ENCODE assay signal across 18 mouse cellular contexts in genomic region chr11:32126311-32126698, GRCm38 (mm10).
DNase-seq lines count a peak whose midpoint lies in the region; ATAC-seq lines count a peak whose summit lies in the region.
"Had no signal": no experiment of that assay in that cellular context is flagged by ENCODE, and none has a peak within 500 bp of the region (broad histone marks: within the 10 kb centered on the region; RNA-seq: fewer than 3 reads in every experiment).

No protein-coding gene starts in this region.

- no peaks in the 10 kb centered on the region for H3K36me3 ChIP-seq in neural tube, embryonic 15.5 days
- H3K36me3 ChIP-seq in limb, embryonic 12.5 days = no peaks in the 10 kb centered on the region
- H3K36me3 ChIP-seq: embryonic facial prominence, embryonic 12.5 days; heart, embryonic 13.5 days; hindbrain, embryonic 12.5 days; liver, embryonic 15.5 days; neural tube, embryonic 13.5 days had no signal

- H3K27me3 ChIP-seq in neural tube, embryonic 15.5 days (replicated peaks) = no peaks in the 10 kb centered on the region
- no peaks in the 10 kb centered on the region for H3K27me3 ChIP-seq in limb, embryonic 12.5 days
- H3K27me3 ChIP-seq: embryonic facial prominence, embryonic 12.5 days; hindbrain, embryonic 12.5 days; liver, embryonic 15.5 days; neural tube, embryonic 13.5 days had no signal

- 0 out of 2 replicates have a peak overlapping the region, but pooled peaks have one; percentile 1 for H3K27ac ChIP-seq in neural tube, embryonic 15.5 days (replicated peaks)
- peak overlapping the region; percentile 23; the same call in 1 of the 2 replicates for H3K27ac ChIP-seq in limb, embryonic 12.5 days
- H3K27ac ChIP-seq: embryonic facial prominence, embryonic 12.5 days; heart, embryonic 13.5 days; liver, embryonic 15.5 days had no signal

- H3K4me2 ChIP-seq in neural tube, embryonic 15.5 days = no peak overlapping the region
- H3K4me2 ChIP-seq in limb, embryonic 12.5 days = 0 out of 2 replicates have a peak overlapping the region, but pooled peaks have one; percentile 0
- H3K4me2 ChIP-seq: embryonic facial prominence, embryonic 12.5 days; heart, embryonic 13.5 days; hindbrain, embryonic 12.5 days; liver, embryonic 15.5 days; neural tube, embryonic 13.5 days had no signal

- ATAC-seq in neural tube, embryonic 15.5 days (ENCODE audit: low FRiP score) = no peak
- no peak for ATAC-seq in limb, embryonic 12.5 days (ENCODE audit: insufficient number of reproducible peaks, insufficient read depth, low FRiP score, low TSS enrichment, low read depth)
- peak; percentile 6; the same call in 1 of the 2 replicates for ATAC-seq in neutrophil, adult 5-6 weeks (ENCODE audit: extremely low read depth, insufficient number of reproducible peaks, low FRiP score, poor library complexity, severe bottlenecking)
- no peak for ATAC-seq in granulocyte monocyte progenitor cell, adult 5-6 weeks (replicated peaks; ENCODE audit: poor library complexity, severe bottlenecking)

- no peak overlapping the region for H3K9ac ChIP-seq in neural tube, embryonic 15.5 days (replicated peaks)
- no peak overlapping the region for H3K9ac ChIP-seq in limb, embryonic 12.5 days (replicated peaks)
- H3K9ac ChIP-seq: embryonic facial prominence, embryonic 12.5 days; heart, embryonic 13.5 days; hindbrain, embryonic 12.5 days; liver, embryonic 15.5 days; neural tube, embryonic 13.5 days had no signal

- peaks cover 19% of the 10 kb centered on the region for H3K4me1 ChIP-seq in neural tube, embryonic 15.5 days
- peaks cover 12% of the 10 kb centered on the region for H3K4me1 ChIP-seq in limb, embryonic 12.5 days (replicated peaks)
- H3K4me1 ChIP-seq: heart, embryonic 13.5 days; hindbrain, embryonic 12.5 days; liver, embryonic 15.5 days had no signal

- 64% methylated on average over 5 of the region's 5 CpGs for WGBS in neural tube, embryonic 15.5 days
- WGBS in limb, embryonic 12.5 days = 53% methylated on average over 5 of the region's 5 CpGs

- peak; percentile 41 for DNase-seq in heart, adult 11 months
- DNase-seq in heart, adult 8-10 months (ENCODE audit: low spot score) = no peak
- DNase-seq in neural tube, embryonic 10.5 days (ENCODE audit: extremely low spot score, low spot score) = no peak
- no peak for DNase-seq in urinary bladder, adult 2 months (ENCODE audit: low spot score)
- DNase-seq: cerebellum, adult 11 months; kidney, adult 9 months; left cerebral cortex, postnatal 4 days; lung, postnatal 10 days; right cerebral cortex, adult 18-20 months had no signal

- no peaks in the 10 kb centered on the region for H3K9me3 ChIP-seq in neural tube, embryonic 15.5 days (replicated peaks)
- H3K9me3 ChIP-seq in limb, embryonic 12.5 days = no peaks in the 10 kb centered on the region
- H3K9me3 ChIP-seq: embryonic facial prominence, embryonic 12.5 days; heart, embryonic 13.5 days; hindbrain, embryonic 12.5 days; liver, embryonic 15.5 days; neural tube, embryonic 13.5 days had no signal

- H3K4me3 ChIP-seq in neural tube, embryonic 15.5 days (replicated peaks) = no peak overlapping the region
- H3K4me3 ChIP-seq in limb, embryonic 12.5 days (replicated peaks) = no peak overlapping the region
- H3K4me3 ChIP-seq: embryonic facial prominence, embryonic 12.5 days; heart, embryonic 13.5 days; hindbrain, embryonic 12.5 days; liver, embryonic 15.5 days; neural tube, embryonic 13.5 days had no signal
